Mouse (Mus musculus): ENCODE data around the gene Nav3. TPM values are rescaled to one million over a fixed set of nuclear protein-coding genes. Genes with fewer than 3 reads are reported as not detected.
"Not testable (repeated sequence)": the region's sequence is repeated elsewhere in the genome, so short reads cannot be mapped to it uniquely, and the experiment has no call there.

Gene Nav3
- polyA plus RNA-seq, 1 experiment from 2014 or later = 4.0 TPM

GRCm38 (mm10) chr10:110402950-110403349 is 53.1 kb downstream of the Nav3 start:
- Histone ChIP-seq H3K9me3 (ENCODE audit: control insufficient read depth, low read length) (no peaks in the 10 kb centered on the region), H3K36me3 (ENCODE audit: control insufficient read depth, insufficient read depth, low read length) (no peaks in the 10 kb centered on the region), H3K4me1 (replicated peaks; ENCODE audit: control insufficient read depth, insufficient read depth, low read length) (no peaks in the 10 kb centered on the region), H3K9ac (ENCODE audit: low read length) (no peak overlapping the region), H3K27me3 (ENCODE audit: control insufficient read depth, insufficient read depth, low read length) (no peaks in the 10 kb centered on the region), H3K27ac (ENCODE audit: low read depth, low read length) (no peak overlapping the region), H3K4me2 (ENCODE audit: low read depth, low read length, severe bottlenecking) (no peak overlapping the region), H3K4me3 (ENCODE audit: low read depth, low read length) (no peak overlapping the region)
- DNase-seq (ENCODE audit: low spot score) (no peak), ATAC-seq (replicated peaks; ENCODE audit: low FRiP score) (no peak)
- 92% methylated on average over 2 of the region's 2 CpGs for WGBS

GRCm38 (mm10) chr10:110400642-110401041 is 55.4 kb downstream of the Nav3 start:
- Histone ChIP-seq H3K36me3 (ENCODE audit: control insufficient read depth, insufficient read depth, low read length) (no peaks in the 10 kb centered on the region), H3K4me3 (ENCODE audit: low read depth, low read length) (no peak overlapping the region), H3K27ac (ENCODE audit: low read depth, low read length) (no peak overlapping the region), H3K4me2 (ENCODE audit: low read depth, low read length, severe bottlenecking) (no peak overlapping the region), H3K4me1 (replicated peaks; ENCODE audit: control insufficient read depth, insufficient read depth, low read length) (no peaks in the 10 kb centered on the region), H3K9me3 (ENCODE audit: control insufficient read depth, low read length) (no peaks in the 10 kb centered on the region), H3K9ac (ENCODE audit: low read length) (no peak overlapping the region), H3K27me3 (ENCODE audit: control insufficient read depth, insufficient read depth, low read length) (no peaks in the 10 kb centered on the region)
- ATAC-seq (replicated peaks; ENCODE audit: low FRiP score) (no peak), DNase-seq (ENCODE audit: low spot score) (no peak)
- 92% methylated on average over 6 of the region's 6 CpGs for WGBS

GRCm38 (mm10) chr10:110398643-110399042 is 57.4 kb downstream of the Nav3 start:
- Histone ChIP-seq H3K36me3 (ENCODE audit: control insufficient read depth, insufficient read depth, low read length) (no peaks in the 10 kb centered on the region), H3K4me2 (ENCODE audit: low read depth, low read length, severe bottlenecking) (no peak overlapping the region), H3K4me3 (ENCODE audit: low read depth, low read length) (no peak overlapping the region), H3K4me1 (replicated peaks; ENCODE audit: control insufficient read depth, insufficient read depth, low read length) (no peaks in the 10 kb centered on the region), H3K27ac (ENCODE audit: low read depth, low read length) (no peak overlapping the region), H3K27me3 (ENCODE audit: control insufficient read depth, insufficient read depth, low read length) (no peaks in the 10 kb centered on the region), H3K9me3 (ENCODE audit: control insufficient read depth, low read length) (no peaks in the 10 kb centered on the region), H3K9ac (ENCODE audit: low read length) (no peak overlapping the region)
- no peak for DNase-seq (ENCODE audit: low spot score)
- WGBS = 91% methylated on average over 3 of the region's 3 CpGs
- ATAC-seq (replicated peaks; ENCODE audit: low FRiP score) = no peak

GRCm38 (mm10) chr10:110386476-110387197 is 69.4 kb downstream of the Nav3 start:
- peaks cover 4% of the 10 kb centered on the region; the same call in 1 of the 2 replicates for H3K27me3 ChIP-seq (ENCODE audit: control insufficient read depth, insufficient read depth, low read length)
- ATAC-seq (replicated peaks; ENCODE audit: low FRiP score) (no peak), DNase-seq (ENCODE audit: low spot score) (no peak)
- H3K4me2 ChIP-seq (ENCODE audit: low read depth, low read length, severe bottlenecking) = no peak overlapping the region
- H3K27ac ChIP-seq (ENCODE audit: low read depth, low read length) = no peak overlapping the region
- H3K9ac ChIP-seq (ENCODE audit: low read length) = no peak overlapping the region
- no peaks in the 10 kb centered on the region for H3K9me3 ChIP-seq (ENCODE audit: control insufficient read depth, low read length)
- no peaks in the 10 kb centered on the region for H3K36me3 ChIP-seq (ENCODE audit: control insufficient read depth, insufficient read depth, low read length)
- no peaks in the 10 kb centered on the region for H3K4me1 ChIP-seq (replicated peaks; ENCODE audit: control insufficient read depth, insufficient read depth, low read length)
- H3K4me3 ChIP-seq (ENCODE audit: low read depth, low read length) = no peak overlapping the region
- WGBS = 96% methylated on average over 6 of the region's 6 CpGs

- not testable (repeated sequence) for H3K27me3 ChIP-seq (ENCODE audit: control insufficient read depth, insufficient read depth, low read length); H3K4me3 ChIP-seq (ENCODE audit: low read depth, low read length); H3K4me1 ChIP-seq (replicated peaks; ENCODE audit: control insufficient read depth, insufficient read depth, low read length); H3K36me3 ChIP-seq (ENCODE audit: control insufficient read depth, insufficient read depth, low read length); H3K27ac ChIP-seq (ENCODE audit: low read depth, low read length); H3K4me2 ChIP-seq (ENCODE audit: low read depth, low read length, severe bottlenecking); H3K9me3 ChIP-seq (ENCODE audit: control insufficient read depth, low read length); H3K9ac ChIP-seq (ENCODE audit: low read length)
- peak; percentile 97 for ATAC-seq (replicated peaks; ENCODE audit: low FRiP score)
- WGBS = 49% methylated on average over 5 of the region's 5 CpGs
- peak; percentile 56 for DNase-seq (ENCODE audit: low spot score)
These were observed 72.3 kb downstream of the Nav3 start for GRCm38 (mm10) chr10:110383506-110384229.

GRCm38 (mm10) chr10:110380792-110381191 is 75.2 kb downstream of the Nav3 start:
- Histone ChIP-seq H3K27ac (ENCODE audit: low read depth, low read length) (no peak overlapping the region), H3K9ac (ENCODE audit: low read length) (no peak overlapping the region), H3K4me1 (replicated peaks; ENCODE audit: control insufficient read depth, insufficient read depth, low read length) (no peaks in the 10 kb centered on the region), H3K27me3 (ENCODE audit: control insufficient read depth, insufficient read depth, low read length) (peaks cover 4% of the 10 kb centered on the region; the same call in 1 of the 2 replicates), H3K9me3 (ENCODE audit: control insufficient read depth, low read length) (no peaks in the 10 kb centered on the region), H3K4me3 (ENCODE audit: low read depth, low read length) (no peak overlapping the region), H3K4me2 (ENCODE audit: low read depth, low read length, severe bottlenecking) (no peak overlapping the region), H3K36me3 (ENCODE audit: control insufficient read depth, insufficient read depth, low read length) (no peaks in the 10 kb centered on the region)
- 98% methylated on average over 2 of the region's 2 CpGs for WGBS
- ATAC-seq (replicated peaks; ENCODE audit: low FRiP score) = no peak
- DNase-seq (ENCODE audit: low spot score) = no peak

GRCm38 (mm10) chr10:110372724-110373455 is 83.1 kb downstream of the Nav3 start:
- 58% methylated on average over 11 of the region's 11 CpGs for WGBS
- H3K36me3 ChIP-seq (ENCODE audit: control insufficient read depth, insufficient read depth, low read length) = no peaks in the 10 kb centered on the region
- ATAC-seq (replicated peaks; ENCODE audit: low FRiP score) (peak; percentile 82), DNase-seq (ENCODE audit: low spot score) (no peak)
- no peak overlapping the region for H3K4me2 ChIP-seq (ENCODE audit: low read depth, low read length, severe bottlenecking)
- H3K27me3 ChIP-seq (ENCODE audit: control insufficient read depth, insufficient read depth, low read length) = no peaks in the 10 kb centered on the region
- no peaks in the 10 kb centered on the region for H3K9me3 ChIP-seq (ENCODE audit: control insufficient read depth, low read length)
- no peak overlapping the region; the same call in 1 of the 2 replicates for H3K27ac ChIP-seq (ENCODE audit: low read depth, low read length)
- no peak overlapping the region for H3K9ac ChIP-seq (ENCODE audit: low read length)
- no peaks in the 10 kb centered on the region for H3K4me1 ChIP-seq (replicated peaks; ENCODE audit: control insufficient read depth, insufficient read depth, low read length)
- no peak overlapping the region for H3K4me3 ChIP-seq (ENCODE audit: low read depth, low read length)

- Histone ChIP-seq H3K9ac (ENCODE audit: low read length) (no peak overlapping the region), H3K27me3 (ENCODE audit: control insufficient read depth, insufficient read depth, low read length) (no peaks in the 10 kb centered on the region), H3K4me3 (ENCODE audit: low read depth, low read length) (no peak overlapping the region), H3K4me2 (ENCODE audit: low read depth, low read length, severe bottlenecking) (no peak overlapping the region), H3K27ac (ENCODE audit: low read depth, low read length) (no peak overlapping the region), H3K9me3 (ENCODE audit: control insufficient read depth, low read length) (no peaks in the 10 kb centered on the region), H3K36me3 (ENCODE audit: control insufficient read depth, insufficient read depth, low read length) (no peaks in the 10 kb centered on the region), H3K4me1 (replicated peaks; ENCODE audit: control insufficient read depth, insufficient read depth, low read length) (no peaks in the 10 kb centered on the region)
- DNase-seq (ENCODE audit: low spot score) (no peak), ATAC-seq (replicated peaks; ENCODE audit: low FRiP score) (no peak)
- WGBS = 80% methylated on average over 7 of the region's 7 CpGs
These were observed 103.9 kb downstream of the Nav3 start for GRCm38 (mm10) chr10:110352148-110352547.

Data from forebrain, embryonic 11.5 days (tissue).